Mouse (Mus musculus): ENCODE data around the gene Fsd1. TPM values are rescaled to one million over a fixed set of nuclear protein-coding genes. Genes with fewer than 3 reads are reported as not detected.
A peak's percentile ranks its signal among the peaks of the same experiment; 100 is the strongest.
"Not testable (repeated sequence)": the region's sequence is repeated elsewhere in the genome, so short reads cannot be mapped to it uniquely, and the experiment has no call there.

The Fsd1 gene
- total RNA-seq (2021) = 10 to 100 TPM; 72.4 to 82.6 TPM

GRCm38 (mm10) chr17:55986030-55986961 lies at the start of gene Fsd1:
Gene Fsd1, plus strand, starts transcription at chr17:55986509.
- DNase-seq (ENCODE audit: extremely low spot score in 1 of 2, low spot score in 1 of 2) = peak; percentile 68 to 73

- not testable (repeated sequence) for DNase-seq (ENCODE audit: extremely low spot score in 1 of 2, low spot score in 1 of 2)
These were observed 41.9 kb upstream of the Fsd1 start for GRCm38 (mm10) chr17:55944387-55944865.

GRCm38 (mm10) chr17:55944866-55945682 lies 41.2 kb upstream of the Fsd1 start:
- DNase-seq (ENCODE audit: extremely low spot score in 1 of 2, low spot score in 1 of 2) = peak; percentile 79 to 84

DNA sequence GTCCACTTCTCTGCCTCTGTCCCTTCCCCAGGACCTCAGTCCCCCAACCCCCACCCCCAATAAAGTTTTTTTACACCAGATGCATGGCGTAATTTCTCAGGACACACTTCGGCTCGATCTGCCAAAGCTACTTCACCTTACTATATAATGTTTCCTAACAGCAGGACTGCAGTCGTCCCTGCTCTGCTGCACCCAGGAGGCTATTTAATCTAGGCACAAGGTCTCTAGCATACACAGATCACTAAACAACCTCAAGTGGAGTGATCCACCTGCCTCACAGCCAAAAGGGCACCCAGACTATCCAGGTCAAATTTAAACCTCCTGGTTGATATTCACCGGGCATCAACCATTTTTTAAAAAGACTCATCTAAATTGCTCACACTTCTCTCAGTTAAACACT lies 40.6 kb upstream of the Fsd1 start:
- DNase-seq (ENCODE audit: extremely low spot score in 1 of 2, low spot score in 1 of 2) = no peak

DNA sequence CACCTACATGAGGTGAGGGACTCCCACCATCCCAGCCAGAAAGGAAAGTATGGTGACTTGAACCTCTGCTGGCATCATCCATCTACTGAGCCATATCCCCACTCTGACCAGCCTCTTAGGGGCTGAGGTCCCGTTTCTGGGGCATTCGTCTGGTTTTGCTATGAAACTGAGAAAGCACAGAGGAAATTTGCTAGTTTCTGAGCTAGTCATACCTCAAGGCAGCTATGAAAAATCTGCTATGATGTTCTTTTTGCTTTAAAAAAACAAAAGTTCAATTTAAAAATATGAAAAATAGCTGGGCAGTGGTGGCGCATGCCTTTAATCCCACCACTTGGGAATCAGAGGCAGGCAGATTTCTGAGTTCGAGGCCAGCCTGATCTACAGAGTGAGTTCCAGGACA lies 37.7 kb upstream of the Fsd1 start:
- DNase-seq (ENCODE audit: extremely low spot score in 1 of 2, low spot score in 1 of 2) = no peak

GRCm38 (mm10) chr17:55949400-55949799 lies 36.9 kb upstream of the Fsd1 start, which contains the start of gene Zfp119b:
Gene Zfp119b, minus strand, starts transcription at chr17:55949500.
- DNase-seq (ENCODE audit: extremely low spot score in 1 of 2, low spot score in 1 of 2) = no peak

GRCm38 (mm10) chr17:55950601-55951000 lies 35.7 kb upstream of the Fsd1 start:
- DNase-seq (ENCODE audit: extremely low spot score in 1 of 2, low spot score in 1 of 2) = no peak

DNA sequence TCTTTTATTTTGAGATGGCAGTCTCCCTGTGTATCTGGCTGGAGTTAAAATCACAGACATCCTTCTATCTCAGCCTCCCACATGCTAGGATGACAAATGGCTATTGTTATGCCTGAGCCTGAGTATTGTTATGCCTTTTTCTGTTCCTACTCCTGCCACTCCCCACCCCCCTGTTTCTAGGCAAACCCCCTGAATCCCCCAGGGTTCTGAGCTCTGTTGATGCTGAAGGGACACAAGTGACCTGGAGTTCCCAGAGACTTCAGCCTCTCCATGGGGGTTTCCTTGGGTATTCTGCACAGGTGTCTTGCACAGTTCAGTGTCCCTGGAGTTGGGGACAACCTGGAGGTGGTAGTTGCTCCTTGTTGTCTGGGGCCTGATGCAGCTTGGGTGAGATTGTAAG lies 34.3 kb upstream of the Fsd1 start:
- no peak for DNase-seq (ENCODE audit: extremely low spot score in 1 of 2, low spot score in 1 of 2)

- no peak for DNase-seq (ENCODE audit: extremely low spot score in 1 of 2, low spot score in 1 of 2)
These were observed 33.8 kb upstream of the Fsd1 start, which contains the start of gene Ebi3 for GRCm38 (mm10) chr17:55952447-55953027. Gene Ebi3, plus strand, starts transcription at chr17:55952640.

DNA sequence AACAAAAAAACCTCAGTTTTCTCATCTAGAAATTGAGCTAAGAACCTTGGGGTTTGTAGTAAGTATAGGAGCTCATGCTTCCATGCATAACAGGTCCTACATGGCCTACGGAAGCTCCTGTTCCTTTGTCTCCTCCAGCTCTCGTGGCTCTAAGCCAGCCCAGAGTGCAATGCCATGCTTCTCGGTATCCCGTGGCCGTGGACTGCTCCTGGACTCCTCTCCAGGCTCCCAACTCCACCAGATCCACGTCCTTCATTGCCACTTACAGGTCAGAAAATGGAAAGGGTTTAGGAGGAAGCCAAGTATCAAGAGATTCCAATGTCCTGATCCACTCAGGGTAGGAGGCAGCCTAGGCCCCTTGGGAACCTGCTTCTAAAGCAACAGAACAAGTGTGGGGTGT lies 32.6 kb upstream of the Fsd1 start:
- no peak for DNase-seq (ENCODE audit: extremely low spot score in 1 of 2, low spot score in 1 of 2)

DNA sequence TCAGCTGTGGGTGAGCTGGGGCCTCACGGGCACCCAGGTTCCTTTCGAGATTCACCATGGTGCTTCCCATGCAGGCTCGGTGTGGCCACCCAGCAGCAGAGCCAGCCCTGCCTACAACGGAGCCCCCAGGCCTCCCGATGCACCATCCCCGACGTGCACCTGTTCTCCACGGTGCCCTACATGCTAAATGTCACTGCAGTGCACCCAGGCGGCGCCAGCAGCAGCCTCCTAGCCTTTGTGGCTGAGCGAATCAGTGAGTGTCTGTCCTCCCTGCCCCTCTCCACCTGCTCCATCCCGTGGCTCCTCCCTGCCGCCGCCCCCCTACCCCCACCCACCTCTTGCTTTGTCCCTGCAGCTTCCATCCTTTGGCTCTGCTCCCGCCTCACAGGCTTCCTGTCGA lies 32.1 kb upstream of the Fsd1 start:
- no peak for DNase-seq (ENCODE audit: extremely low spot score in 1 of 2, low spot score in 1 of 2)

DNA sequence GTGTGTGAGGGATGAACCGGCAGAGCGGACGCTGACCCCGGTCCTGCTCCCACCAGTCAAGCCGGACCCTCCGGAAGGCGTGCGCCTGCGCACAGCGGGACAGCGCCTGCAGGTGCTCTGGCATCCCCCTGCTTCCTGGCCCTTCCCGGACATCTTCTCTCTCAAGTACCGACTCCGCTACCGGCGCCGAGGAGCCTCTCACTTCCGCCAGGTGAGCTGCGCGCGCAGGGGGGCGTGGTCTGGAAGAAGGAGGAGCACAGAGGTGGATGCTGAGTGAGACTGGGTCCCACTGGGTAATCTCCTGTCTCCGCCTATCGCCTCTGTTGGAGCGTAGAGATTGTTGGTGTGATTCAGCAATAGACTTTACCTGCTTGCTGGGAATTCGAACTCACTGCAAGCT lies 30.2 kb upstream of the Fsd1 start:
- peak; percentile 62 to 68 for DNase-seq (ENCODE audit: extremely low spot score in 1 of 2, low spot score in 1 of 2)

- no peak for DNase-seq (ENCODE audit: extremely low spot score in 1 of 2, low spot score in 1 of 2)
These were observed 29.7 kb upstream of the Fsd1 start for GRCm38 (mm10) chr17:55956591-55956990.

GRCm38 (mm10) chr17:55957168-55957567 lies 29.1 kb upstream of the Fsd1 start:
- peak; percentile 74 to 86 for DNase-seq (ENCODE audit: extremely low spot score in 1 of 2, low spot score in 1 of 2)

DNA sequence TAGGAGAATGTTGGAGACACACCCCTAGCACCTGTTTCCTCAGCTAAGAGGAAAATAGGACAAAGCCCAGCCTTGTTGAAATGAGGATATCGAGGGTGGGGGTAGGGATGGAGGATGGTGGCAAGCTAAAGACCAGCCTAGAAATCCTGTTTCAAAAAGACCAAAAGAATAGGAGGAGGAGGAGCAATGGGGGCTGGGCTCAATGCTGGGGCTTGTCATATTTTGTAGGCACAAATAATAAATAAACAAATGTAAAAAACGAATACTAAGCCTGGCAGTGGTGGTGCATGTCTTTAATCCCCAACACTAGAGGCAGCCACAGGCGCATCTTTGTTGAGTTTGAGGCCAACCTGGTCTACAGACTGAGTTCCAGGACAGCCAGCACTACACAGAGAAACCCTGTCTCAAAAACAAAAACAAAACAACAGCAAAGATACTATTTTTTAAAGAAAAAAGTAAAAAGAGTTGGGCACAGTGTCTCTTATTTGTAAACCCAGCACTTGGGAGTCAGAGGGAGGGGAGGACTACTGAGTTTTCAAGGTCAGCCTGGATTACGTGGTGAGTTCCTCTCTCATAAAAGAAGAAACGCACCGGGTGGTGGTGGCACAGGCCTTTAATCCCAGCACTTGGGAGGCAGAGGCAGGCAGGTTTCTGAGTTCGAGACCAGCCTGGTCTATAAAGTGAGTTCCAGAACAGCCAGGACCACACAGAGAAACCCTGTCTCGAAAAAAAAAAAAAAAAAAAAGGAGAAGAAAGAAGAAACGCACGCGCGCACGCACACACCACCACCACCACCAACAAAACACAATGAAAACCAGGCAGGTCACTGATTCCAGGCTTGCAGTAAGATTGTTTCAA lies 28.4 kb upstream of the Fsd1 start:
- no peak for DNase-seq (ENCODE audit: extremely low spot score in 1 of 2, low spot score in 1 of 2)

DNA sequence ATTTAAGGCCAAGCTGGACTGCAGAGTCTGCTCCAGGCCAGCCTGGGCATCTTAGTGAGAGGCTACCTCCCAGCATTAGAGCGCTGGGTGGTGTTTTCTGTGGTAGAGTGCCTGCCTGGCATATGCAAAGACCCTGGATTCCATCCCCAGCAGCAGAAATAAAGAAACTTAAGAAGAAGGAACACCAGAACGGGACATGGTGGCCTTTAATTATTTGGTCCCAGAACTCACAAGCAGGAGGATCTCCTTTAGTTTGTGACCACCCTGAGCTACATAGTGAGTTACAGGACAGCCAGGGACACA lies 27.8 kb upstream of the Fsd1 start:
- DNase-seq (ENCODE audit: extremely low spot score in 1 of 2, low spot score in 1 of 2) = no peak

- DNase-seq (ENCODE audit: extremely low spot score in 1 of 2, low spot score in 1 of 2) = peak; percentile 90 to 91
These were observed 27.2 kb upstream of the Fsd1 start, which contains the start of gene Yju2 for GRCm38 (mm10) chr17:55958918-55959728. Gene Yju2, plus strand, starts transcription at chr17:55959099.

DNA sequence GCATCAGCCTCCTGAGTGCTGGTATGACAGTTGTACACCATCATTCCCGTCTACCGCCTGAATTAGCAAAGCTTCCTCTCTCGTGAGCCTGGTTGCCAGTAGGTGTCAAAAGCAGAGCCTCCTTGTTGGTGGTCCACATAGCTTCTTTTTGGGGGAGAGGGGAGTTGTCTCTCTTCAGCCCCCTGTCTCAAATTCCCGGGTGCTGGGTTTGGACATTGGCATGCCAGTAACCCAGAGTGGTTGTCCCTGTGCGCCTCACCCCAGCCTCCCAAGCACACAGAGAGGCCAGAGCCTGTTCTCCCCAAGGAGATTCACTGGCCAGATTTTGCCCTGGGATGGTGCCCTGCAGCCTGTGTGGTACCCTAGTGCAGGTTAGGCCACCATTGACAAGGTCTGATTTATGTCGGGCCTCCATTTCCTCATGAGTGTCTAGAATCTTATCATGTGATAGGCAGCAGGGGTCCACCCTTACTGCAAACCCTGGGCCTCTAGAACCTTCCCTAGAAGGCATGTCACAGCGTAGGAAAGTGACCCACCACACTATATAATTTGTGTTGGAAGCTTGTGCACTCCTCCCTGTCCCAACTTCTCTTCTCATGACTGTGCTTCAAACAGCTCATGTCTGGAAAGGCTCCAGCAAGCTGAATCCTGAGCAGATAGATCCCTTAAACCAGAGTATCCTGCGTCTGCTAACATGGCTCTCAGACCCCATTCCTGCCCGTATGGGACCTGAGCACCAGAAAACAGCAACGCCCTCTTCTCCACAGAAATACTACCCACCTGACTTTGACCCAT lies 26.2 kb upstream of the Fsd1 start:
- no peak for DNase-seq (ENCODE audit: extremely low spot score in 1 of 2, low spot score in 1 of 2)

Measured in layer of hippocampus, postnatal 25 days (tissue).